Mouse (Mus musculus) CH12.LX (cell line): ENCODE measurements around the gene Gpr108. TPM values are rescaled to one million over a fixed set of nuclear protein-coding genes. Genes with fewer than 3 reads are reported as not detected.

Source experiments
- DNase-seq: peaks from one replicate; pipeline ENCODE4 v3.0.0-alpha.2; 2013; ENCODE audit errors: extremely low read depth
- H3K27ac ChIP-seq: 2 replicates; pipeline ENCODE4 v1.5.1; 2012; ENCODE audit warnings: low read depth, mild to moderate bottlenecking, control low read depth, moderate library complexity; ENCODE audit not compliant: insufficient read depth
- H3K27me3 ChIP-seq: replicated peaks from 2 replicates; pipeline ENCODE3; 2012; ENCODE audit warnings: inconsistent platforms
- H3K36me3 ChIP-seq, 2 experiments: replicated peaks in 1 of 2; 2 replicates each; pipeline versions ENCODE3 to v1.6.1; 2012; ENCODE audit warnings: inconsistent platforms in 1 of 2, low read length in 1 of 2, mild to moderate bottlenecking in 1 of 2, mixed read lengths in 1 of 2, moderate library complexity in 1 of 2; ENCODE audit not compliant: control insufficient read depth in 1 of 2, insufficient read depth in 1 of 2
- H3K4me1 ChIP-seq, 2 experiments: 2 replicates each; pipeline ENCODE4 v1.6.1; 2012; ENCODE audit warnings: inconsistent platforms in 1 of 2, moderate library complexity in 1 of 2; ENCODE audit not compliant: insufficient read depth in 2 of 2, control insufficient read depth in 1 of 2
- H3K4me2 ChIP-seq: 2 replicates; pipeline ENCODE4 v1.6.1; 2012; ENCODE audit warnings: low read depth, mild to moderate bottlenecking, control low read depth; ENCODE audit not compliant: poor library complexity, insufficient read depth, severe bottlenecking
- H3K4me3 ChIP-seq, 3 experiments: fragments of 150-350 bp in 1 of 3; sonication (generic) in 1 of 3; replicated peaks in 1 of 3; 2 replicates each; pipeline versions ENCODE3 to v1.5.1; 2011 to 2012; ENCODE audit warnings: low read depth in 2 of 3, low read length in 2 of 3, mild to moderate bottlenecking in 2 of 3, moderate library complexity in 2 of 3, control low read depth in 1 of 3, improper control_type of control experiment in 1 of 3, inconsistent platforms in 1 of 3, mixed read lengths in 1 of 3; ENCODE audit not compliant: poor library complexity in 1 of 3
- H3K79me2 ChIP-seq: replicated peaks from 2 replicates; pipeline ENCODE4 v1.6.1; 2012; ENCODE audit warnings: mild to moderate bottlenecking, moderate library complexity; ENCODE audit not compliant: control insufficient read depth, poor library complexity, insufficient read depth, severe bottlenecking; ENCODE audit errors: extremely low read depth
- H3K9ac ChIP-seq: 2 replicates; pipeline ENCODE4 v1.6.1; 2012; ENCODE audit warnings: low read depth, mild to moderate bottlenecking, control low read depth, moderate library complexity; ENCODE audit not compliant: insufficient read depth
- H3K9me3 ChIP-seq: replicated peaks from 2 replicates; pipeline ENCODE3; 2012; ENCODE audit warnings: low read length, inconsistent platforms, mixed read lengths
- BHLHE40 ChIP-seq: IDR thresholded peaks from 2 replicates; pipeline ENCODE4 v1.6.1; 2011; ENCODE audit warnings: mild to moderate bottlenecking, low read depth, low read length, improper control_type of control experiment
- CHD1 ChIP-seq: IDR thresholded peaks from 2 replicates; pipeline ENCODE4 v1.6.1; 2012; ENCODE audit warnings: low read depth, low read length, improper control_type of control experiment, inconsistent platforms
- CTCF ChIP-seq, 2 experiments: IDR thresholded peaks in 1 of 2; conservative IDR thresholded peaks in 1 of 2; 2 replicates each; pipeline ENCODE4 v1.5.1; 2011 to 2012; ENCODE audit warnings: low read depth in 2 of 2, low read length in 2 of 2, improper control_type of control experiment in 1 of 2, inconsistent platforms in 1 of 2, mild to moderate bottlenecking in 1 of 2, moderate library complexity in 1 of 2
- EP300 ChIP-seq: IDR thresholded peaks from 2 replicates; pipeline ENCODE4 v1.6.1; 2011; ENCODE audit warnings: low read length, improper control_type of control experiment
- ETS1 ChIP-seq: conservative IDR thresholded peaks from 2 replicates; pipeline ENCODE4 v1.6.1; 2012; ENCODE audit warnings: low read depth, mild to moderate bottlenecking, inconsistent platforms, low read length, improper control_type of control experiment, moderate library complexity
- IRF4 ChIP-seq: IDR thresholded peaks from 2 replicates; pipeline ENCODE4 v1.6.1; 2014; ENCODE audit warnings: low read depth, mild to moderate bottlenecking, inconsistent platforms, low read length, improper control_type of control experiment
- JUND ChIP-seq: conservative IDR thresholded peaks from 2 replicates; pipeline ENCODE4 v1.6.1; 2011; ENCODE audit warnings: low read depth, low read length, improper control_type of control experiment
- KAT2A ChIP-seq: IDR thresholded peaks from 2 replicates; pipeline ENCODE4 v1.6.1; 2012; ENCODE audit warnings: low read length, improper control_type of control experiment, inconsistent platforms; ENCODE audit not compliant: insufficient replicate concordance
- MAX ChIP-seq: IDR thresholded peaks from 2 replicates; pipeline ENCODE4 v1.6.1; 2011; ENCODE audit warnings: low read length, improper control_type of control experiment
- MXI1 ChIP-seq: IDR thresholded peaks from 2 replicates; pipeline ENCODE4 v1.6.1; 2011; ENCODE audit warnings: mild to moderate bottlenecking, low read depth, low read length, improper control_type of control experiment
- NELFE ChIP-seq: IDR thresholded peaks from 2 replicates; pipeline ENCODE4 v1.6.1; 2011; ENCODE audit warnings: low read depth, low read length, improper control_type of control experiment
- NRF1 ChIP-seq: IDR thresholded peaks from 2 replicates; pipeline ENCODE4 v1.6.1; 2014; ENCODE audit warnings: low read depth, mild to moderate bottlenecking, inconsistent platforms, low read length, improper control_type of control experiment, moderate library complexity
- PAX5 ChIP-seq: IDR thresholded peaks from 2 replicates; pipeline ENCODE4 v1.6.1; 2012; ENCODE audit warnings: low read length, inconsistent platforms, mixed read lengths
- POLR2A ChIP-seq: IDR thresholded peaks from 2 replicates; pipeline ENCODE4 v1.6.1; 2011; ENCODE audit warnings: low read depth, mild to moderate bottlenecking, improper control_type of control experiment, low read length
- POLR2AphosphoS2 ChIP-seq: IDR thresholded peaks from 2 replicates; pipeline ENCODE4 v1.6.1; 2011; ENCODE audit warnings: low read depth, low read length, improper control_type of control experiment
- RCOR1 ChIP-seq: conservative IDR thresholded peaks from 2 replicates; pipeline ENCODE4 v1.6.1; 2012; ENCODE audit warnings: low read depth, mild to moderate bottlenecking, inconsistent platforms, low read length, improper control_type of control experiment
- SIN3A ChIP-seq: IDR thresholded peaks from 2 replicates; pipeline ENCODE4 v1.6.1; 2012; ENCODE audit warnings: low read length, improper control_type of control experiment, inconsistent platforms
- SMC3 ChIP-seq: IDR thresholded peaks from 2 replicates; pipeline ENCODE4 v1.6.1; 2011; ENCODE audit warnings: low read depth, low read length, improper control_type of control experiment
- UBTF ChIP-seq: IDR thresholded peaks from 2 replicates; pipeline ENCODE4 v1.6.1; 2012; ENCODE audit warnings: low read depth, mild to moderate bottlenecking, inconsistent platforms, low read length, improper control_type of control experiment, moderate library complexity
- USF1 ChIP-seq: IDR thresholded peaks from 2 replicates; pipeline ENCODE4 v1.6.1; 2014; ENCODE audit warnings: low read depth, mild to moderate bottlenecking, inconsistent platforms, low read length, improper control_type of control experiment
- ZC3H11A ChIP-seq: IDR thresholded peaks from 2 replicates; pipeline ENCODE4 v1.6.1; 2012; ENCODE audit warnings: low read depth, mild to moderate bottlenecking, inconsistent platforms, low read length, improper control_type of control experiment
- ZKSCAN1 ChIP-seq: IDR thresholded peaks from 2 replicates; pipeline ENCODE4 v1.6.1; 2012; ENCODE audit warnings: low read depth, inconsistent platforms, low read length, improper control_type of control experiment, borderline replicate concordance
- ZMIZ1 ChIP-seq: IDR thresholded peaks from 2 replicates; pipeline ENCODE4 v1.6.1; 2012; ENCODE audit warnings: low read depth, mild to moderate bottlenecking, inconsistent platforms, low read length, improper control_type of control experiment
- dilution Hi-C: fragments of 300-500 bp; cut with MboI; formaldehyde crosslinking; loops from 2 replicates; pipeline ENCODE4 v1.14.3; 2020; ENCODE audit warnings: low sequenced_read_pairs; ENCODE audit not compliant: extremely low pct_unique_long_range_greater_than_20kb, extremely low pct_ligation_motif_present
- in situ Hi-C: fragments of 300-500 bp; cut with MboI; formaldehyde crosslinking; loops from 3 replicates; pipeline ENCODE4 v1.14.3; 2019; ENCODE audit warnings: low sequenced_read_pairs, low pct_ligation_motif_present, low pct_unique_long_range_greater_than_20kb, mixed read lengths
- polyA plus RNA-seq: library from polyadenylated mRNA; unstranded; fragments of >175 nt; gene quantifications from 2 replicates; pipeline ENCODE4 v1.2.1, GENCODE M21; 2012; ENCODE audit warnings: low read depth; ENCODE audit not compliant: insufficient read length
- total RNA-seq, 2 experiments: library from RNA; depleted of rRNA; stranded (reverse); fragments of 300-350 nt in 1 of 2; fragments of >200 nt in 1 of 2; gene quantifications; 2 replicates each; pipeline ENCODE4 v1.2.3; 2012 to 2014

The Gpr108 gene
- total and polyA plus RNA-seq, 3 experiments: 20.2 to 32.0 (median 25.0) TPM

DNA sequence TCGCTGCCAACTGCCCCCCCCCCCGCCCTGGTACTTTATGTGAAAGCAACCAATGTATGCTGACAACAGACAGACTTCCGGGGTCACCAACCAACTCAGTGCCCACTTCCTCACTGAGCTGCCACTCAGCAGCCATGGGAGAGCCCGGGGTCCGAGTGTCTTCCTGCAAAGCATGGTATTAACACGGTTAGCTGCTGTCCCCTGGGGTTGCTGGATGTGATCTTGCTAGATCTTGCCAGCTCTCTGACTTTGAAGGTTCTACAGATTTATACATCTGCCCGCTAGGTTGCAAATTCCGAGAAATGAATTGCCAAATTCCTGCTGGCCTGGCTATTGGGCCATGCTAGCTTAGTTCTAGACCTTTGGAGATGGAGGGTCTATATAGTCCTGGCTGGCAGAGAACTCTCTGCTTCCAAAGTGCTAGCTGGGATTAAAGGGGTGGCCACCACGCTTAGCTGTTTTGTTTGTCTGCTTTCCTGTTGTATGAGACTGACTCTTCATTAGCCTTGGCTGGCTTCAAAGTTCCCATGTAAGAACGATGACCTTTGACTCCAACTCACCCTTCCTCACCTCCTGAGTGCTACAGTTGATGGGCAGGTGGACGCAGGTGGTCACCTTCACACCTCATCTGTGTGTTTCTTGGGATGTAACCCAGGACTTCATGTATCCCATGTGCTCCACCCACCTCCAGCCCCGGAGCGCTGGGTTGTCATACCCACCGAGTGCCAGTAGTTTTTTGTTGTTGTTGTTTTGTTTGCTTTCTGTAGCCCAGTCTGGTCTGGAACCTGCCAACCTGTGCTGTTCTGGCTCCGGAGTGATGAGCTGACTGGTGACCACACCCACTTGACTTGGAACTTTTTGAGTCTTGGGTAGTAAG lies 18.2 kb downstream of the Gpr108 start:
- Histone ChIP-seq H3K36me3 (peaks cover 10 to 16% of the 10 kb centered on the region in 2 experiments), H3K27ac (no peak overlapping the region), H3K4me1 (peaks cover 3 to 13% of the 10 kb centered on the region in 2 experiments; a peak in 3 of 4 replicates), H3K9ac (no peak overlapping the region)
- dilution Hi-C loops: no loop called here
- no peak for TF ChIP-seq NRF1
- no peak for TF ChIP-seq KAT2A
- TF ChIP-seq POLR2A: no peak
- no peak for TF ChIP-seq SMC3
- no peak for TF ChIP-seq UBTF
- TF ChIP-seq CTCF (conservative IDR thresholded peaks at IDR 0.05 in 1 of 2, IDR thresholded peaks at IDR 0.05 in 1 of 2; ENCODE audit: low read depth in 2 of 2, low read length in 2 of 2): no peak
- TF ChIP-seq, all 38 proteins: peak for 0
- H3K79me2 ChIP-seq: no peaks in the 10 kb centered on the region
- H3K4me3 ChIP-seq: no peak overlapping the region
- H3K27me3 ChIP-seq: no peaks in the 10 kb centered on the region
- in situ Hi-C loops: no loop called here
- H3K4me2 ChIP-seq: no peak overlapping the region
- H3K9me3 ChIP-seq: no peaks in the 10 kb centered on the region
- DNase-seq: no peak

DNA sequence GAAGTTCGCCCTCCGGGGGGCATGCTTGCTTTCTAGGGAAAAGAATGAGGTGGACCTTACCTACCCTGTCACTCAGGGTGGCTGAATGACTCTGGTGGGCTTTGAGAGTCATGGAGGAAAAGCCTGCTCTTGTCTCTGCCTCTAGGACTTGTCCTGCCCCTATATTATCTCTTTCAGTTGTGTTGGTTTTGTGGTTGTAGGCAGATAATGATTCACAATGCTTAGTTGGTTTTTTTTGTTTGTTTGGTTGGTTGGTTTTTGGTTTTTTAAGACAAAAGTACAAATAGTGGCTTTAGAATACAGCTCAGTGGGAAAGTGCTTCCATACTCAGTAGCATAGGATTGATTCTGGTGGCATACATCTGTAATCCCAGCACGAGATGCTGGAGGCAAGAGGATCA lies 19.4 kb downstream of the Gpr108 start:
- no peak overlapping the region for H3K4me2 ChIP-seq
- TF ChIP-seq NELFE (no peak), SMC3 (no peak), SIN3A (no peak), KAT2A (no peak), POLR2A (no peak), ZMIZ1 (no peak), MXI1 (no peak), PAX5 (no peak)
- H3K79me2 ChIP-seq: no peaks in the 10 kb centered on the region
- no peak overlapping the region for H3K4me3 ChIP-seq
- H3K27ac ChIP-seq: no peak overlapping the region
- H3K9me3 ChIP-seq: no peaks in the 10 kb centered on the region
- DNase-seq: no peak
- peaks cover 0 to 4% of the 10 kb centered on the region in 2 experiments for H3K36me3 ChIP-seq
- H3K27me3 ChIP-seq: peaks cover 1% of the 10 kb centered on the region
- H3K4me1 ChIP-seq: peaks cover 8 to 18% of the 10 kb centered on the region in 2 experiments
- no peak overlapping the region for H3K9ac ChIP-seq
- dilution Hi-C loops (no loop called here), in situ Hi-C loops (no loop called here)

DNA sequence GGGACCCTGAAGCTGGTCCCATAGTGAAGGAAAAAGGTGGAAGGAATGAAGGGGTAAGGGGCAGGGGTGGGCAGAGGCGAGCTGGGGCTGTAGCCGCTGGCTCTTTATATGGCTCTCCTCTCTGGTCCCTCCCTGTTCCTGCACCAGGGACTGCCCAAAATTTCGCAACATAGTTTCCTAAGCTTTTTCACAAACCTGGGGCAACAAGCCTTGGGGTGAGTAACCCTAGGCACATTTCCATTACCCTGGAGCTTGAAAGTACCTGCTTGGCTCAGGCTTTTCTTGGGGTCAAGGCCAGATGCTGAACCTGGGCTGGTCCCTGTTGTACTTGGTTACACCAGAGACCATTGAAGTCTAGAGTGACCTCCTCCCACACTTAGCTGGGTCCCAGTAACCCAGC lies 20.2 kb downstream of the Gpr108 start, which contains the start of gene C3:
TSS of gene C3 (minus strand) at position 123 of the 400 bp plus-strand sequence.
- peaks cover 13 to 27% of the 10 kb centered on the region in 2 experiments for H3K4me1 ChIP-seq
- H3K9ac ChIP-seq: no peak within 1 kb of the TSS
- H3K4me3 ChIP-seq: no peak within 1 kb of the TSS
- H3K4me2 ChIP-seq: no peak within 1 kb of the TSS
- H3K27me3 ChIP-seq: peaks cover 3% of the 10 kb centered on the region
- H3K36me3 ChIP-seq: no peaks in the 10 kb centered on the region
- DNase-seq: no peak
- dilution Hi-C loops (no loop called here), in situ Hi-C loops (no loop called here)
- H3K79me2 ChIP-seq: no peaks in the 10 kb centered on the region
- no peak within 1 kb of the TSS for H3K27ac ChIP-seq
- no peaks in the 10 kb centered on the region for H3K9me3 ChIP-seq
- TF ChIP-seq EP300 (no peak), CTCF (conservative IDR thresholded peaks at IDR 0.05 in 1 of 2, IDR thresholded peaks at IDR 0.05 in 1 of 2; ENCODE audit: low read depth in 2 of 2, low read length in 2 of 2) (no peak), ZC3H11A (no peak), POLR2A (no peak), USF1 (no peak), RCOR1 (no peak), JUND (no peak), UBTF (no peak), IRF4 (no peak), BHLHE40 (no peak), NELFE (no peak), MAX (no peak), ETS1 (no peak), POLR2AphosphoS2 (no peak), ZKSCAN1 (no peak), SMC3 (no peak), NRF1 (no peak), CHD1 (no peak), KAT2A (no peak)
